Mouse (Mus musculus) lung, embryonic 14.5 days (tissue): ENCODE measurements at regions not wholly inside any gene's neighbourhood (a gene's known extent, or its start where the extent isn't known, plus 50 kb on each side); places are given as distances from the start of the nearest gene placed in this dataset.

Source experiments
- ATAC-seq: fragments of 200-750 bp; cut with Nextera tagmentation; 2 replicates; pipeline ENCODE4 v1.8.0; 2017; ENCODE audit warnings: mild to moderate bottlenecking, moderate TSS enrichment, moderate library complexity; ENCODE audit not compliant: insufficient read depth
- DNase-seq: peaks from one replicate; pipeline ENCODE4 v3.0.0-alpha.2; 2015
- H3K27ac ChIP-seq: fragments of 300-500 bp; sonication (generic); 2 replicates; pipeline ENCODE4 v1.5.1; 2014; ENCODE audit warnings: low read depth, mild to moderate bottlenecking, moderate library complexity
- H3K27me3 ChIP-seq: fragments of 300-500 bp; sonication (generic); 2 replicates; pipeline ENCODE4 v1.6.1; 2014; ENCODE audit warnings: low read length, control low read depth; ENCODE audit not compliant: insufficient read depth
- H3K36me3 ChIP-seq: fragments of 300-500 bp; sonication (generic); 2 replicates; pipeline ENCODE4 v1.6.1; 2014; ENCODE audit warnings: control low read depth; ENCODE audit not compliant: insufficient read depth
- H3K4me1 ChIP-seq: fragments of 300-500 bp; sonication (generic); 2 replicates; pipeline ENCODE4 v1.6.1; 2014; ENCODE audit warnings: antibody characterized with exemption, control low read depth; ENCODE audit not compliant: insufficient read depth
- H3K4me2 ChIP-seq: fragments of 300-500 bp; sonication (generic); 2 replicates; pipeline ENCODE4 v1.6.1; 2014; ENCODE audit warnings: mild to moderate bottlenecking
- H3K4me3 ChIP-seq: fragments of 300-500 bp; sonication (generic); 2 replicates; pipeline ENCODE4 v1.5.1; 2014; ENCODE audit warnings: low read depth, low read length
- H3K9ac ChIP-seq: fragments of 300-500 bp; sonication (generic); 2 replicates; pipeline ENCODE4 v1.6.1; 2014
- H3K9me3 ChIP-seq: fragments of 300-500 bp; sonication (generic); 2 replicates; pipeline ENCODE4 v1.6.1; 2016; ENCODE audit warnings: low read depth, low read length, control low read depth
- CTCF ChIP-seq: IDR thresholded peaks from 2 replicates; pipeline ENCODE4 v1.5.1; 2016; ENCODE audit warnings: antibody characterized with exemption, low read depth
- WGBS: fragments of 180-500 bp; shearing (Covaris S2); extraction: QIAGEN DNeasy Blood & Tissue Kit; methylation state at CpG from one replicate; pipeline ENCODE4 v1.1.7; 2014; 5-methylcytosine and 5-hydroxymethylcytosine counted together

- no peak overlapping the region for H3K27ac ChIP-seq
- no peaks in the 10 kb centered on the region for H3K9me3 ChIP-seq
- TF ChIP-seq CTCF: no peak
- no peaks in the 10 kb centered on the region for H3K27me3 ChIP-seq
- no peaks in the 10 kb centered on the region for H3K4me1 ChIP-seq
- H3K4me2 ChIP-seq: no peak overlapping the region
- DNase-seq (no peak), ATAC-seq (no peak)
- H3K9ac ChIP-seq: no peak overlapping the region
- no peak overlapping the region for H3K4me3 ChIP-seq
- 28% methylated on average over 10 of the region's 10 CpGs for WGBS
- H3K36me3 ChIP-seq: no peaks in the 10 kb centered on the region
These were observed 435.9 kb downstream of the Prdm2 start for GRCm38 (mm10) chr4:142776711-142777411.

GRCm38 (mm10) chr4:142775023-142775422 lies 437.8 kb downstream of the Prdm2 start:
- Histone ChIP-seq H3K4me1 (no peaks in the 10 kb centered on the region), H3K9ac (no peak overlapping the region), H3K27me3 (no peaks in the 10 kb centered on the region), H3K4me3 (no peak overlapping the region), H3K36me3 (no peaks in the 10 kb centered on the region), H3K9me3 (no peaks in the 10 kb centered on the region), H3K4me2 (no peak overlapping the region), H3K27ac (no peak overlapping the region)
- 85% methylated on average over 5 of the region's 5 CpGs for WGBS
- ATAC-seq (no peak), DNase-seq (no peak)
- no peak for TF ChIP-seq CTCF

DNA sequence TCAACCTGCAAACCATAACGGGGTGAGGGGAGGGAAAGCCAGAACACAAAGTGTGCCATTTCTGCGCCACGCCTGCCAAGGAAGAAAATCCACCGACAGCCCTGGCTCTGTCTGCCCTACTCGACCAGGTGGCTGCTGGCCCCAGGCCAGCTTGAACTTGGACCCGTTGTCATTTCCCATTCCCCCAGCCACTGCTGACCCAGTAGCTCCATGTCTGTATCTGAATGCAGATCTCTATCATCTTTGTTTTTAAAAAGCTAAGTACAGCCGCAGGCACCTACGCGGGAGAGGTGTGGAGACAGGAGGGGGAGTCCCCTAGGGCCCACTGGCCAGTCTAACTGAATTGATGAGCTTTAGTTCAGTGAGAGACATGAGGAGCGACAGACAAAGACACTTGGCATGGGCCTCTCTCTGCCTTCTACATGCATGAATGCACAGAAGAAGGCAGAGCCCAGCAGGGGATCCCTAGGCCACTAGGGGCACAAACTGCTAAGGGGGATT lies 439.1 kb downstream of the Prdm2 start:
- Histone ChIP-seq H3K27ac (no peak overlapping the region), H3K36me3 (no peaks in the 10 kb centered on the region), H3K4me2 (no peak overlapping the region), H3K4me3 (no peak overlapping the region), H3K4me1 (no peaks in the 10 kb centered on the region), H3K9ac (no peak overlapping the region), H3K9me3 (no peaks in the 10 kb centered on the region), H3K27me3 (no peaks in the 10 kb centered on the region)
- DNase-seq: no peak
- WGBS: 57% methylated on average over 10 of the region's 10 CpGs
- peak; percentile 6; the same call in 1 of the 2 replicates for TF ChIP-seq CTCF
- ATAC-seq: no peak

DNA sequence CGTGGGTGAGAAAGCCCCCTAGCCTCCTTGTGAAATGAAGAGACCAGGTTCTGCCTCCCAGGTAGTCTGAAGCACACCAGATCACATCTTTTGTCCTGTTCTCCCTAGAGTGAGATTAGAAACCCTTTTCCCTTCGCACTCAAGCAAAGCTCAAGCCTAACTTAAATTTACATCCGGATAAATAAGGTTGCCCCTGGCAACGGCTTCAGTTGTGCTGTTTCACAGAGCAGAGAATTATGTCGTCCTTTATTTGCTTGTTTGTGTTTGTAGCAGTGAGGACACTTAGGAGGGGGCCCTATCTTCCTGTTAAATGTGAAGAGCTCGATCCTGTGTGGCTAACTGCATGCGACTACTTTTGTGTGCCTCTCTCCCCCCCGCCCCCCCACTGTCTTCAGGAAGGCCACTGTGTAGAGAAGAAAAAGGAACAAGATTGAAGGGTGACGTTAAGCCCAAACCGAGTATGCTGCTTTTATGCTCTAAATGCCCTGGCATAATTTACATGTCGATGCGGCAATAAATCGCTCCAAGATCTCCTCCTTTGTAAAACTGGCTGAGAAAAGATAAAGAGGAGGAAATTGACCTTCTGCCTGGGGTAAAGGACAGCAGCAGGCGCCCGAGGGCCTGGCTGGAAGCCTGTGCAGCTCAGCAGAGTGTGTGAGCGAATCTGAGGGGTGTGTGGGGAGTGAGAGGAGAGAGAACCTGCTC lies 439.9 kb downstream of the Prdm2 start:
- Histone ChIP-seq H3K9me3 (no peaks in the 10 kb centered on the region), H3K4me3 (no peak overlapping the region), H3K4me1 (no peaks in the 10 kb centered on the region), H3K27ac (no peak overlapping the region), H3K9ac (no peak overlapping the region), H3K36me3 (no peaks in the 10 kb centered on the region), H3K4me2 (no peak overlapping the region), H3K27me3 (no peaks in the 10 kb centered on the region)
- no peak for TF ChIP-seq CTCF
- 17% methylated on average over 16 of the region's 16 CpGs for WGBS
- DNase-seq (peak; percentile 49), ATAC-seq (no peak)

DNA sequence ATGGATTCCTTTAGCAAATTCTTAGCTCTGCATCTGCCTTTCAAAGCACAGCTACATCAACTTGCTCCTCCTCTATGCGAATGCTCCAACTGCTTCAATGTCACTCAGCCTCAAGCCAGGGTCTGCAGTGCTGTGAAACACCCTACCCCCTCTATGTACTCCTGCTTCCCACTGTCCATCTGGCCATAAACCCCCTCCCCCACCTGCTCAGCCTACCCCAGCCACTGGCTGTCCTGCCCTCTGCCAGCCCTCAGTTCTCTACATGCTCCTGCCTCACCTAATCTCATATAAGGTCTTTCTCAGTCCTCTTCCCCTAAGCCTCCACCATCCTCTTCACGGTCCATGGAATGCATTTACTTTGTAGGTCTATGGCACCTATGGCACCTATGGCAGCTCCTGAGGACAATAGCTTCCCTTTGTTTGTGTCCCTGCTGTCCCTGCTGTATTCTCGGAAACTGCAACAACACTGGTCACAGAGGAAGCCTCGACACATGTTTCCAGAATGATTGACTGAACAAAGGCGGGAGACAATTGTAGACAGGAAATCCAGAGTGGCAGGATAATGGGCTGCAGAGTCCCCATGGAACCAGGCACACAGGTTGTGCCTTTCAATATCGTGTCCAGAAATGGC lies 441.2 kb downstream of the Prdm2 start:
- no peak overlapping the region for H3K4me2 ChIP-seq
- no peak for TF ChIP-seq CTCF
- H3K4me1 ChIP-seq: no peaks in the 10 kb centered on the region
- H3K27ac ChIP-seq: no peak overlapping the region
- ATAC-seq: peak; percentile 16; the same call in 1 of the 2 replicates
- H3K9me3 ChIP-seq: no peaks in the 10 kb centered on the region
- DNase-seq: peak; percentile 20
- no peak overlapping the region for H3K4me3 ChIP-seq
- no peaks in the 10 kb centered on the region for H3K27me3 ChIP-seq
- H3K9ac ChIP-seq: no peak overlapping the region
- 57% methylated on average over 6 of the region's 6 CpGs for WGBS
- H3K36me3 ChIP-seq: no peaks in the 10 kb centered on the region

DNA sequence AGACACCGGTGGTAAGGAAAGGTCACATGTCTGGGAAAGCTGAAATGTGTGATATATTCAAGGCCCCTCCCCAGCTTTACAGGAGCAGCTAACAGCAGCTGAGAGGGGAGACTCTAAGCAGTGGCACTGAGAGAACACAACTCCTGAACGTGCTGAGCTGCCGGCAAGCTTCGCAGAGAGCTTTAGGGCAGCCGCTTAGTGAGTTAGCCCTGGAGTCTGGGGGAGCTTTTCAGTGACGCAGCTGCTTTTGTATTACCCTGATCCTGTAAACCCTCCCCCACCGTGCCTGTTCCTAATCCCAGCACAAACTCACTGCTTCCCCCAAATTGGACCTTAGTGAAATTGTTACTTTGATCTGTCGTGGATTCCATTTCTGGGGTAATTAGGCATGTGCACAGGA lies 442.6 kb downstream of the Prdm2 start:
- no peak overlapping the region for H3K9ac ChIP-seq
- no peak overlapping the region for H3K4me2 ChIP-seq
- H3K4me3 ChIP-seq: no peak overlapping the region
- H3K27me3 ChIP-seq: no peaks in the 10 kb centered on the region
- WGBS: 13% methylated on average over 8 of the region's 8 CpGs
- DNase-seq (no peak), ATAC-seq (no peak)
- H3K27ac ChIP-seq: no peak overlapping the region
- no peaks in the 10 kb centered on the region for H3K36me3 ChIP-seq
- no peak for TF ChIP-seq CTCF
- H3K4me1 ChIP-seq: no peaks in the 10 kb centered on the region
- H3K9me3 ChIP-seq: no peaks in the 10 kb centered on the region; the same call in 1 of the 2 replicates

- no peak for ATAC-seq
- Histone ChIP-seq H3K4me2 (no peak overlapping the region), H3K4me3 (no peak overlapping the region), H3K4me1 (no peaks in the 10 kb centered on the region), H3K27ac (no peak overlapping the region), H3K9ac (no peak overlapping the region), H3K27me3 (no peaks in the 10 kb centered on the region), H3K36me3 (no peaks in the 10 kb centered on the region), H3K9me3 (no peaks in the 10 kb centered on the region; the same call in 1 of the 2 replicates)
- WGBS: 41% methylated on average over 4 of the region's 4 CpGs
- no peak for TF ChIP-seq CTCF
- DNase-seq: no peak
These were observed 445.1 kb downstream of the Prdm2 start for GRCm38 (mm10) chr4:142767665-142768064.
